18 mouse cellular contexts compared by ENCODE assay signal in the genomic region with DNA sequence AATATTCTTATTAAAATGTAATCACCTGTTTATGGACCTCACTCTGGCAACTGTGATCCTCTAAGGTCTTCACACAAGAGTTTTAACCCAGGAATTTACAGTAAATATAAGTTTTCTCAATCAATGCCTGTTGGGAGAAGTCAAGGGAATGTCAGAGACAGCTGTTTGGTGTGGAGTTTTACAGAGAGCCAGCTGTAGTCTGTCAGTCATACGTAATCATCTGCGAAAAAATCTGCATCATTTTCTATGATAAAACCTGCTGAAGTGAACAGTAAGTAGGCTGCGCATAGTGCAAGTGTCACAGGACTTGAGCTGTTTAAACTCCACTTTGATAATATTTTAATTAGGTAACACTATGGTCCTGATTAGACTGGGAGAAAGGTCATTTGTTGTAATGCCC.
"Had no signal": no experiment of that assay in that cellular context is flagged by ENCODE, and none has a peak within 500 bp of the region (broad histone marks: within the 10 kb centered on the region; RNA-seq: fewer than 3 reads in every experiment).

No protein-coding gene starts in this region.

- DNase-seq: lung, postnatal 4 days; retina, postnatal 1 day; right cerebral cortex, adult 18-20 months; right cerebral cortex, postnatal 25 days; right cerebral cortex, postnatal 4 days; spleen, adult 18-20 months; thymus, adult 18-20 months; thymus, postnatal 14 days; thymus, postnatal 36 days had no signal

- H3K27me3 ChIP-seq: limb, embryonic 15.5 days; liver, embryonic 12.5 days; midbrain, embryonic 13.5 days; midbrain, embryonic 15.5 days; neural tube, embryonic 13.5 days; neural tube, embryonic 15.5 days had no signal

- H3K27ac ChIP-seq: limb, embryonic 15.5 days; liver, embryonic 12.5 days; liver, embryonic 14.5 days; midbrain, embryonic 10.5 days; midbrain, embryonic 13.5 days; midbrain, embryonic 15.5 days; neural tube, embryonic 13.5 days; neural tube, embryonic 15.5 days had no signal

- H3K36me3 ChIP-seq: limb, embryonic 15.5 days; liver, embryonic 12.5 days; midbrain, embryonic 10.5 days; midbrain, embryonic 13.5 days; midbrain, embryonic 15.5 days; neural tube, embryonic 13.5 days; neural tube, embryonic 15.5 days had no signal

- ATAC-seq: liver, embryonic 12.5 days; midbrain, embryonic 13.5 days; midbrain, embryonic 15.5 days had no signal

- H3K4me3 ChIP-seq: limb, embryonic 15.5 days; liver, embryonic 12.5 days; midbrain, embryonic 10.5 days; midbrain, embryonic 13.5 days; midbrain, embryonic 15.5 days; myocyte; neural tube, embryonic 13.5 days; neural tube, embryonic 15.5 days had no signal

- H3K4me2 ChIP-seq: limb, embryonic 15.5 days; liver, embryonic 12.5 days; midbrain, embryonic 13.5 days; midbrain, embryonic 15.5 days; neural tube, embryonic 13.5 days; neural tube, embryonic 15.5 days had no signal

- H3K4me1 ChIP-seq: limb, embryonic 15.5 days; liver, embryonic 12.5 days; midbrain, embryonic 10.5 days; midbrain, embryonic 13.5 days; midbrain, embryonic 15.5 days; neural tube, embryonic 13.5 days; neural tube, embryonic 15.5 days had no signal

- H3K9ac ChIP-seq: limb, embryonic 15.5 days; liver, embryonic 12.5 days; liver, embryonic 14.5 days; midbrain, embryonic 13.5 days; midbrain, embryonic 15.5 days; neural tube, embryonic 13.5 days; neural tube, embryonic 15.5 days had no signal

- H3K9me3 ChIP-seq: limb, embryonic 15.5 days; liver, embryonic 12.5 days; midbrain, embryonic 10.5 days; midbrain, embryonic 13.5 days; midbrain, embryonic 15.5 days; neural tube, embryonic 13.5 days; neural tube, embryonic 15.5 days had no signal
